Mouse (Mus musculus) T-helper 17 cell (primary cell): Measurements from ENCODE around the gene Vmn1r4.

ENCODE experiments used
- in situ Hi-C, 2 experiments: fragments of 300-600 bp; cut with MboI, MseI; formaldehyde crosslinking; loops; 1 replicate in 1 of 2; 2 replicates in 1 of 2; pipeline ENCODE4 v1.15.1; 2025; ENCODE audit warnings: high pct_unique_total_duplicates in 2 of 2

Gene Vmn1r4

GRCm38 (mm10) chr6:56913092-56913858 lies 10.5 kb upstream of the Vmn1r4 start:
- in situ Hi-C loops, result loop anchor here in 1 of 2 experiments (25.0 kb wide), 1 partner anchor 1924 kb away; the partner anchor contains the start of gene Herc3

DNA sequence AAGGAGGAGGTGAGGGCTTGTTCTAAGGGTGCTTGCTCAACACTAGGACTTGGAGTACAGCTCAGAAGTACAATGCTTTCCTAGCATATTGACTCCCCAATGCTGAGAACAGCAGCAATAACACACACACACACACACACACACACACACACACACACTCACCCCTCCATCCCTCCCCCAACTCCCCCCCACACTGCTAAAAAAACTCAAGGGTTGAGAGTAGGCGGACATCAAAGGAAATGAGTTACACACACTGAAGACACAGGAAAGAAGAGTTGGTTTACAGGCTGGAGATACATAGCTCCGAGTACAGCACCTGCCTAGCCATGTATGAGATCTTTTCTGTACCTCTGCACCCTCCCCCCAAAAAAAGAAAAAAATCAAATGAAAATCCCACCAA lies 7.5 kb upstream of the Vmn1r4 start:
- in situ Hi-C loops, result loop anchor here (5.0 to 25.0 kb wide), 2 partner anchors 109 to 1921 kb away; partner anchors contain the start of gene Herc3 (in 1 of the 2)

DNA sequence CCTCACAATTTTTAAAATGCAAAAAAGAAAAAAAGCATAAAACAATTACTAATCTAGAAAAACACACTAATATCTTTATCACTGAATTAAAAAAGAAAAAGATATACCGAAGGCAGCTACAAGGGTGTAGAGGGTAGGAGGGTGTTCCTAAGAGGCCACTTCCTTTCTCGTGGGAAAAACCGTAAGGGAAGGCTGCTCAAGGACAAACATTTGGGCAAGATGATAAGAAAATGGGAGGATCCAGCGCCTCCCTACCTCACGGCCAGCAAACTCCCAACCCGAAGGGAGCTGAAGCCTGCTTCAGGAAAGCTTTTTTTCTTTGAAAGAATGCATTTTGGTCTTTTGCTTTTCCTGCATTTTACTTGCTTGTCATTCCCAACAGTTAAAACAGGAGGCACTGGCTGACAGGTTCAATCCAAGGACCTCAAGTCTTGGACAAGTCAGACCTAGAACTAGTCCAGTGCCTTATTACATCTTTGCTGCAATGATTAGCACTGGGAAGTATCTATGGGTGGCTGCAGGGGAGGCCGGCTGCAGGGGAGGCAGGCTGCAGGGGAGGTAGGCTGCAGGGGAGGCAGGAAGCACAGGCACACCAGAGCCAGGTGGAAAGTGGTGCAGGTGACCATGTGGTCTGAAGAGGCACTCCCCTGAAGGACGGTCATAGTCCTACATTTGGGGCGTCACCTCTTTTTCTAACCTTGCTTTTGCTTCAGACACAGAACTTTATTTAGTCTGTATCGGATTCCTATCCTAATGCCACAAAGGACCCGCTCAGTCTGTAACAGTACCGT lies 6.0 kb upstream of the Vmn1r4 start:
- in situ Hi-C loops, result loop anchor here (5.0 to 25.0 kb wide), 2 partner anchors 110 to 1920 kb away; partner anchors contain the start of gene Herc3 (in 1 of the 2)

DNA sequence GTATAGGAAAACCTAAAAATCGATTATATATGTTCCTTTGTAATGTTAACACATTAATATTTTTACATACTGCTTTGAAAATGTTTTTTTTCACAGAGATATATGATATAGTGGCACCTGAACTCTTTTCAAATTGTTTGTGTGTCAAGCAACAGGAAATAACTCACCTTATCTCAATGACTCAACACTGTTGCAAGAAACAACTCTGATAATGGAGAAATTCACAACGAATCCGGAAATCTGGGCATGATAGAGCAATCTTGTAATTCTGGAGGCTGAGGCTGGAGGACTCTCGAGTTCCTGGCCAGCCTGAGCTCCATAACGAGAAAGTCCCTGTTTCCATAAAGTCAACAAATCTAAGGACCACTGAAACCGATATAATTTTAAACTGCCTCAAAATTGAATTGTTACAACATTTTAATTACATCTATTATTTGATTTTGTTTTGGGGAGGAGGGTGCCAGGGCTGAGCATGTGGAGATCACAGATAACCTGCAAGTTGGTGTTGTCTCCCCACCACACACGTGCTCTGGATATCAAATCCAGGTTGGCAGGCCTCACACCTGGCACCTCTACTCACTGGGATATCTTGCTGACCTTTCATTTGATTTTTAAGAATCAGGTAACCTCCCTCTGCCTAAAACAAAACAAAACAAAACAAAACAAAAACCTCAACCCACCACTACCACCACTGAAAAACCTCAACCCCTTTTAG lies 4.3 kb upstream of the Vmn1r4 start:
- in situ Hi-C loops, result loop anchor here (5.0 to 25.0 kb wide), 7 partner anchors 112 to 1918 kb away; partner anchors contain the start of genes Avl9 (in 1 of the 2), Herc3 (in 1 of the 2), Lsm5 (in 1 of the 2) and Ppm1k (in 1 of the 2)

DNA sequence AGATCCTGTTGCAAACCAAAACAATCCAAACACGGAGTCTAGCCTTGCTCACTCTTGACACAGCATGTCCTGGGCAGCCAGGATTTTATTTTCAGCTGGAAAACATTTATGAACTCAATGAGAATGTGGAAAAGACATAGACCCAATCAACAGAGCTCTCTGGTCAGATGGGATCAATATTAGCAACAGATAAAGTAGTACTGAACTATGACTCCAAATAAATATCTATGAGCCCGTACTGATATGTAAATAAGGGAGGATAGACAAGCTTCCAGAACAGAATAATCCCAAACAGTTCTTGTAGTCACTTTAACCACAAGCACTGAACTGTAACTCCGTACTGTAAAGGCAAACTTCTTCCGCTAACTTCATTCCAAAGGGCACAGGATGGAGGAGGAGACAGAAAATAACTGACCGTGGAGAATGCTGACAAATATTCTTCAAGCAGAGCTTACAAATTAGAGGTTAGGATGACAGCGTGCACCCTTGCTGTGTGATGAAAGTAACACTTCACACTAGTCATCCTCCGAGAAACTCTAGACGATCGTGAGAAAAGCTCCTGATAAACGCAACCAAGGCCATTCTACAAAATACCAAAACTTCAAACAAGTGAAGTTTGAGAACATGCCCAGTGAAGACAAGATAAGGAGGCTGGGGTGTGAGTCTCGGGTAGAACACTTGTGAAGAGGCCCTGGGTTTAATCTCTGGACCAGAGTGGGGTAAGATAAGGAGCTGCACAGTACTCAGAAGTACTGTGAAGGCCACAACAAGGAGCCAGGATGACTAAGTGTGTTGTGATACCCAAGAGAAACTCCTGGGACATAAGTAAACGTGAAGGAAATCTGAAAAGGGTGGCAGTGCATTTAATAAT lies 3.4 kb upstream of the Vmn1r4 start:
- in situ Hi-C loops, result loop anchor here (5.0 to 25.0 kb wide), 7 partner anchors 113 to 1917 kb away; partner anchors contain the start of genes Avl9 (in 1 of the 2), Herc3 (in 1 of the 2), Lsm5 (in 1 of the 2) and Ppm1k (in 1 of the 2)

GRCm38 (mm10) chr6:56923331-56923725 lies 487 bp upstream of the Vmn1r4 start:
- in situ Hi-C loops, result loop anchor here (5.0 to 25.0 kb wide), 7 partner anchors 116 to 1914 kb away; partner anchors contain the start of genes Avl9 (in 1 of the 2), Herc3 (in 1 of the 2), Lsm5 (in 1 of the 2) and Ppm1k (in 1 of the 2)

DNA sequence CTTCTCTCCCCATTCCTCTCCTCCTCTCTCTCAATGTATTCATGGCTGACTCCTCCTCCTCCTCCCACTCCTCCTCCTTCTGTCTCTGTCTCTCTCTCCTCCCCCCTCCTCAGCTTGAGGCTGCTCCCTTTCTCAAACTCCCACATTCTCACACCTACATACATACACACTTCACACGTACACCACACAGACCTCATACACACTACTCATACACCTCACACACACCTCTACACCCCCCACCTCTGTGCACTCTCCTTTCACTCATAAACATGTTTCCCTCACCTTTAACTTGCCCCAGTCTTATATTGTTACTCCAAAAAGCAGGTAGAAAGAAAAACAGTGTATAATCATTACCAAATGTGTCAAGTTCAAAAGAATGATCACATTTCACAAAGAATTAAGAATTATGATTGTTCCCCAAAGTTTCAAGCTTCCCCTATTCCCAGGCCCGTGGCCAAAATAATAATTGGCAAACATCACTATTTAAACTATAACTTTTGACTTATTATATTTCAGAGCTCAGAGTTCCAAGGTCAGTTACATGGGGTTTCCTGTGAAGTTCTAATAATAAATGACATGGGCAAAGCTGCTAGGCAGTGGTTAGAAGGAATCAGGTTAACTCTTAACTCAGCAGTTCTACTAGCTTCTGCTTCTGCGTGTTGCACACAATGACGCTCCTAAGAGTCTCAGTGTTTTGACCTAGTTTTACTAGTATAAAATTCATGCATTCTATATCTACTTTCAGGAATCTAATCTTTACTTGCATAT lies 8.0 kb downstream of the Vmn1r4 start:
- in situ Hi-C loops, result no loop called here

- in situ Hi-C loops, result no loop called here
Measured at GRCm38 (mm10) chr6:56932464-56932863, 8.6 kb downstream of the Vmn1r4 start.

DNA sequence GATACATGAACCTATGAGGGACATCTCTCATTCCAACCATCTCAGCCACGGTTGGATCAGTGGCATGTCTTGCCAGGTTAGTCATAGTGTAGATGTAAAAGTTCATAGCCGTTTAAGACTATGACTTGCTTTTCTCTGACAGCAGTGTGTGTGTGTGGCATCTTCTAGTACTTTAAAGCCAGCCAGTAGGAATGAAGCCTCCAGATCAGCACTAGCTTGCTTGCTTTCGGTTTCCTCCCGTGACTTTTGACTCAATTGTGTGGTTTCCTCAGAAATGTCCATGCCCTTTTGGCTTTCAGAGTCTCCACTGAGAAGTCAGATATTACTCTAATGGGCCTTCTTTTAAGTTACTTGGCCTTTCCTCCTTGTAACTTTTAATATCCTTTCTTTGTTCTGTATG lies 10.6 kb downstream of the Vmn1r4 start:
- in situ Hi-C loops, result no loop called here

- in situ Hi-C loops, result no loop called here
Measured at GRCm38 (mm10) chr6:56956436-56956835, 32.6 kb downstream of the Vmn1r4 start.

DNA sequence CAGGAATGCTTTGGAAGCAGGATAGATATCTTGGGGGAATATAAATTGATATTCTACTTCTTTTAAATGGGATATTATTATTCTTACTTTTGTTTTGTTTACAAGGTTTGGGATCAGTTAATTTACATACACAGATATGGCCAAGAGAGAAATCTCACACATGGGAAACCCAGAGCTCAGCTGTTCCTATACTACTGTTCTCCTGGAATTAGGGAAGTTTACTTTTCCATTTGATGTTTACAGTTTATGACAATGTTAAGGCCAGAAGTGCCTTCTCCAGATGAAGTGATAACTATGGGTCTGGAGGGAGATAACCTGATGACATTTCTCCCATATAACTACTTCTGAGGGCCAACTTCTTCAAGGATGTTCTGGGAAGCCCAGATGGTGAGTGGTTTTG lies 46.2 kb downstream of the Vmn1r4 start, which contains the start of gene Vmn1r5:
TSS of gene Vmn1r5 (plus strand) at position 301 of the 400 bp plus-strand sequence.
- in situ Hi-C loops, result loop anchor here in 1 of 2 experiments (10.0 kb wide), 1 partner anchor 635 kb away; no protein-coding TSS in a partner anchor

DNA sequence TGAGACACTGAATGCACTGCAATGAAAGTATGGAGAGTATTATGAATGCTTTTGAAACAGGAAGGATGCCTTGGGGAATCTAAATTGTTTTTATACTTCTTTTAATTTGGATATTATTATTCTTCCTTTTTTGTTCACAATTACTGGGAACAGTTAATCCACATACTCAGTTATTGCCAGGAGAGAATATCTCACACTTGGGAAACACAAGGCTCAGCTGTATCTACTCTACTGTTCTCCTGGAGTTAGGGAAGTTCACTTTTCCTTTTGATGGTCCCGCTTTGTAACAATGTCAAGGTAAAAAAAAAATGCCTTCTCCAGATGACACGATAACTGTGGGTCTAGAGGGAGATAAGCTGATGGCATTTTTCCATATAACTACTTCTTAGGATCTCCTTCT lies 73.1 kb downstream of the Vmn1r4 start, which contains the start of gene Vmn1r6:
TSS of gene Vmn1r6 (plus strand) at position 301 of the 400 bp plus-strand sequence.
- in situ Hi-C loops, result no loop called here
